Mouse (Mus musculus): ENCODE results near the gene Efna4. TPM values are rescaled to one million over a fixed set of nuclear protein-coding genes. Genes with fewer than 3 reads are reported as not detected.

The Efna4 gene
- total RNA-seq, 1 experiment from 2014 or later = not detected

GRCm38 (mm10) chr3:89337062-89337720, 637 bp downstream of the Efna4 start:
- ATAC-seq (ENCODE audit: extremely low read depth, insufficient number of reproducible peaks, low FRiP score, poor library complexity, severe bottlenecking) = no peak

GRCm38 (mm10) chr3:89336529-89336928, 1.3 kb downstream of the Efna4 start:
- ATAC-seq (ENCODE audit: extremely low read depth, insufficient number of reproducible peaks, low FRiP score, poor library complexity, severe bottlenecking) = no peak

DNA sequence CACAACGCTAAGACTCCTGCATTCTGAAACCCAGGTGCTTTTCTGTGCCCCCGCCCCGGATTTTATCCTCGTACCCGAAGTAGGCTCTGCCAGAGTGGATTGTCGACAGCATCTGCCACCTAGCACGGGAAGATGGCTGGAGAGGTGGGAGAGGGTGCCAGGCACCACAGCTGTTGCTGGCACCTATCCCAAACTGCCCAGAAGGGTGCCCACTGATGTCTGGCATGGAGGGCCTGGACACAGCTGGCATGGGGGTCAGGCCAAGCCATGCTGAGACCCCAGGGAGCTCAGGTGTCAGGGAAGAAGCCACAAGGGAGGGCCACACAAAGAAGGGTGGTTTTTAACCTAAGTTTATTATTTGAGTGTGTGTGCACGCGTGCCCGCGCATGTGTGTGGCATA, 4.8 kb downstream of the Efna4 start:
- ATAC-seq (ENCODE audit: extremely low read depth, insufficient number of reproducible peaks, low FRiP score, poor library complexity, severe bottlenecking) = no peak

DNA sequence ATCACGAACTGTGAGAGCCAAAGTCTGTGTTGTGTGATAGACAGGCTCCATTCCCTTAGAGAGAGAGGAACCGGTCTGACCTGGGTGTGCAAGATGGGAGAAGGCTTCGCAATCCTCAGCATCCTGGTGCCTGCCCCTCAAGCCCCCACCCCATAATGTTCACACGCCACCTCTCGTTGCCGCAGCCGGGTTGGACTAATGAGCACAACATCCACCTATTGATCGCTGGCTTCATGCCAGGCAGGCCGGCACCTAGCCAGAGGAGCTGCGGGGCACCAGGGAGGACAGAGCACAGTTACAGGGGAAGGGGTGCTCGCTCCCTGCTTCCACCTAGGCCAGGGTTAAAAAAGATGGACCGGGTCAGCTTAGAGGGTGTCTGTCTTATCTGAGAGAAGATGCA, 5.4 kb downstream of the Efna4 start:
- no peak for ATAC-seq (ENCODE audit: extremely low read depth, insufficient number of reproducible peaks, low FRiP score, poor library complexity, severe bottlenecking)

DNA sequence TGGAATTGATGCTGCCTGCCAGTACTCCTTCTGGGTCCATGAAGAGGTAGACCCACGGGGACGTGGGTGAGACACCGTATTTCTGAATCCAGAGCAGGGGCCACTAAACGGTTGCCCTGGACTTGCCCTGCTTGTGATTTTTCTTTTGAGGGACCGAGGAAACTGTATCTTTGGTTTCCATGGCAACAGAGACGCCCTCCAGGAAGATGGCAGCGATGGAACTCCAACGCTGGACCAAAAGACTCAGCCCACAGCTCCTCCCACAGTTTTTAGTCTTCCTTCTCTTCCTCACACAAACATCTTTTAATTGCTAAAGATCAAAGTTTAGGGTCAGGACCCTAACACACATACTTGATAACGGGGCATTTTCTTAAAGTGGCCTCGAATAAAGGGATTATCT, 5.8 kb downstream of the Efna4 start:
- no peak for ATAC-seq (ENCODE audit: extremely low read depth, insufficient number of reproducible peaks, low FRiP score, poor library complexity, severe bottlenecking)

- no peak for ATAC-seq (ENCODE audit: extremely low read depth, insufficient number of reproducible peaks, low FRiP score, poor library complexity, severe bottlenecking)
Observed at GRCm38 (mm10) chr3:89331561-89331960, 6.3 kb downstream of the Efna4 start.

DNA sequence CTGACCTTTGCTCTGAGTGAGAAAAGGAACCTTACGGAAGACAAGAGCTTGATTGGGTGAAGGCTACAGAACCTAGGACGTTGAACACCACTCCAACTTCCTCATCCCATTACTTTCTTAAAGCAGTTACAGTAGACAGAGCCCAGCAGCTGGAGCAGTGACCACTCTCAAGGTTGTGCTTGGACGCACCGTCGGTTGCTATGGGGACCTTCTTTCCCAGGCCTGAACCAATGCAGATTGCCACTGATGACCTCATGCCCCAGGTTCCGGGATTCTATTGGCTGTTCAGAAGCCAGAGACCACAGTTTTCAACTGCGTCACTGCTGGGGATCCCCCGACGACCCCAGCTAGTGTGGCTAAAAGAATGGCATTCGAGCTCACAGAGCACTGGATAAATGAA, 6.9 kb downstream of the Efna4 start:
- ATAC-seq (ENCODE audit: extremely low read depth, insufficient number of reproducible peaks, low FRiP score, poor library complexity, severe bottlenecking) = no peak

- ATAC-seq (ENCODE audit: extremely low read depth, insufficient number of reproducible peaks, low FRiP score, poor library complexity, severe bottlenecking) = no peak
Observed at GRCm38 (mm10) chr3:89330346-89330745, 7.5 kb downstream of the Efna4 start.

- no peak for ATAC-seq (ENCODE audit: extremely low read depth, insufficient number of reproducible peaks, low FRiP score, poor library complexity, severe bottlenecking)
Observed at GRCm38 (mm10) chr3:89328623-89329022, 9.2 kb downstream of the Efna4 start.

DNA sequence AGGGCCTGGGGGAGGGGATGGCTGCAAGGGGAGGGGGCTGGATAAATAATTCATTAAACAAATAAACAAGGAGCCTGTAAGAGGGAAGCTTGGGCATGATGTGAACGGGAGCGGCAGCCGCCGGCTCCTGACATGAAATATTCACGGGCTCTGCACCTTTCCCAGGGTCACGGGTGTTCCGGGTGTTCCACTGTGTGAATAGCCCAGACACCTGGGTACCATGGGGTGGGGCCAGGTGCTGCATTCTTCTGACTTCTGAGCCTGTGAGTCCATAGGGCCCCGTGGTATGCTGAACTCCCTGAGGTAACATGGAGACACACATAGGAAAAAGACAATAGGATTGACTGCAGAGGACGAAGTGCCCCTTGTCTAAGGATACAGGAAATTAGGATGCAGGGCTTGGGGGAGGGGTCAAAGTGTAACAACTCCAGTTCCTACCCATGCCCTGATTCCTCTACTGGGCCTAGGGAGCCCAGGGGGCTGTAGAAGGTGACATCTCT, 10.4 kb downstream of the Efna4 start:
- ATAC-seq (ENCODE audit: extremely low read depth, insufficient number of reproducible peaks, low FRiP score, poor library complexity, severe bottlenecking) = no peak

- ATAC-seq (ENCODE audit: extremely low read depth, insufficient number of reproducible peaks, low FRiP score, poor library complexity, severe bottlenecking) = no peak
Observed at GRCm38 (mm10) chr3:89325882-89326281, 11.9 kb downstream of the Efna4 start.

GRCm38 (mm10) chr3:89322514-89323165, 15.2 kb downstream of the Efna4 start, which contains the start of gene Efna3:
TSS of gene Efna3 (minus strand) at chr3:89322965.
- no peak for ATAC-seq (ENCODE audit: extremely low read depth, insufficient number of reproducible peaks, low FRiP score, poor library complexity, severe bottlenecking)

GRCm38 (mm10) chr3:89322131-89322500, 15.7 kb downstream of the Efna4 start:
- no peak for ATAC-seq (ENCODE audit: extremely low read depth, insufficient number of reproducible peaks, low FRiP score, poor library complexity, severe bottlenecking)

DNA sequence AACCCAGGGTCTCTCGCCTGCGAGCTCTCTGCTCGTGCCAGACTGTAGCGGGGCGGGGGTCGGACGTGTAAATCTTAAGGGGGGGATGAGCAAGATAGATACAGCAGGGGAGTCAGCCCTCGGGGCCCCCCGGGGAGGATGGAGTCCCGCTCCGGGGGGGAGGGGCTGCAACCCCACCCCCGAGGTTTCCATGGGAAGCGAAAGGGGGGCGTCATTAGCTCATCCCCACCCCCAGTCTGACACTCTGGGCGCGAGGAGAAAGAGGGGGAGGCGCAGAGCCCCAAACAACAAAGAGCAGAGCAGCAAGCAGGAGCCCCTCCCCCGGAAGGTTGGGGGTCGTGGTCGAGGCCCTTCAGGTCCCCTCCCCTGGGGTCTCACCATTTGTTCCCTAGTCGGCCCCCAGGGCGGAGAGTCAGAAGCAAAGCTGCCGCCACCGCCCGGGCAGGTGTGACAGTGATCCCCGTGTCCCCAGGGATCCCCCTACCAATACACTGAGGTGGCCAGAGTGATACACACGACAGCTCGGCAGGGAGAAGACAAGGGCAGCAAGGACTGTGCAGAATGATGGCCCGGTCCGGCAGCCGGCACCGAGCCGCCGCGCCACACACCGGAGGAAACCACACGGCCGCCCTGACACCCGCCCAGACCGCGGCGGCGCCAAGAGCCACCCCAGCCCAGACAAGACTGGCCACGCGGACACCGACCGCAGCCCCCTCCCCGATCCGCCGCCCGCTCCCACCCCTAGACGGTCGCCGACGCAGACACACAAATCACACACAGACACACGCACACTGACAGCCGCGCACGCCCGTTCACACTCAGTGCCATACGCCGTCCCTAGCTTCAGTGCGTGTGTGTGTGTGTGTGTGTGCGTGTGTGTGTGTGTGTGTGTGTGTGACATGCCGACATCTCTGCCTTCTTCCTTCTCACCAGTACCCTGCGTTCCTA, 16.4 kb downstream of the Efna4 start:
- ATAC-seq (ENCODE audit: extremely low read depth, insufficient number of reproducible peaks, low FRiP score, poor library complexity, severe bottlenecking) = no peak

GRCm38 (mm10) chr3:89320581-89321182, 17.1 kb downstream of the Efna4 start:
- no peak for ATAC-seq (ENCODE audit: extremely low read depth, insufficient number of reproducible peaks, low FRiP score, poor library complexity, severe bottlenecking)

DNA sequence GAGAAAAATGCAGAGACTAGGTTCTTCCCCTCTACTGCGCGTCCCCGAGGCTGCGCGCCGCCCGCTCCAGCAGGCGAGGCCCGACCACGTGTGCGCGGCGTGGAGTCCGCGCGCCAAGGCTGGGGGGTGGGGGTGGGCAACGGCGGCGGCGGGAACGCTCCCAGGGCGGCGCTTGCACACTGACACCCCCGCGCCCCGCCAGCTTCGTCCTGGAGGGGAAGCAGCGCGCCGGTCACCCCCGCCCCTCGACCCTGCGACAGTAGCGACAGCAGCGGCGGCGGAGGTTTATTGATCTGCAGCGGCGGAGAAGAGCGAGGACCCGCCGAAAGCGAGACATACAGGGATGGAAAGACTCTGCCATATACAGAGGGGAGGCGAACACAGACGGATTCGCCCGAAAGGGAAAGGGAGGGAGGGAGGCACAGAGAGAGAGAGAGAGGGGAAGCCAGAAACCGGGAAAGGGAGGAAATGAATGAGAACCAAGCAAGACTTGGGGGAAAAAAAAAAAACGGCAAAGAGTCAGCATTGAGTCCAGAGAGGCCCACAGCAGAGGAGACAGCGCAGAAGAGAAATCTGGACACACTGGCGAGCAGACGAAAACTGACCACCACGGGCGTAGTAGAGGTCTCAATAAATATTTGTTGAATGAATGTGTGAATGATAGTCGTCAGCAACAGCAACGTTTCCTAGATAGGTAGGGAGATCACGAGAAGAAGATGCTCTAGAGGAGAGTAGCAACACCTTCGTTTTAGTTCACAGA, 18.1 kb downstream of the Efna4 start:
- no peak for ATAC-seq (ENCODE audit: extremely low read depth, insufficient number of reproducible peaks, low FRiP score, poor library complexity, severe bottlenecking)

GRCm38 (mm10) chr3:89318971-89319590, 18.7 kb downstream of the Efna4 start:
- ATAC-seq (ENCODE audit: extremely low read depth, insufficient number of reproducible peaks, low FRiP score, poor library complexity, severe bottlenecking) = no peak

DNA sequence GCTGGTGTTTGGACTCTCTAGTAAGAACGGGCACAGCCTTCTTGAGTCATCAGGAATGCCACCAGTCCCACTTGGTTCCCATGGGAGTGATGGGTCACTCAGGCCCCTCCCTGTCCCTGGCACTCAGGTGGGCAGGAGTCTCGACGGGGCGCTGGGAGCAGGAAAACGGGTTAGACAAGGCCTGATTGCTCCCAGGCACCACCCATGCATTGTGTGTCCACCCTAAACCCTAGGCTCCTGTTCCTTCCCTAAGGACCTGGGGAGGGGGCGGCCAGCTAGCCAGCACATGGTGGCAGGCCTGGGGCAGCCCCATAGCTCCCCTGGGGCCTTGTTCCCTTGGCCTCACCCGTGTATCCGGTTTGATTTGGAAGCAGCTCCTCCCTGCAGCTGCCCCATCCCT, 19.5 kb downstream of the Efna4 start:
- ATAC-seq (ENCODE audit: extremely low read depth, insufficient number of reproducible peaks, low FRiP score, poor library complexity, severe bottlenecking) = no peak

Measured in neutrophil, adult 5-6 weeks (primary cell).